Mouse (Mus musculus): ENCODE results near the gene Epb41l5. TPM values are rescaled to one million over a fixed set of nuclear protein-coding genes. Genes with fewer than 3 reads are reported as not detected.

Epb41l5 gene
- polyA plus RNA-seq (2015; fragmentation: Nextera tagmentation; extraction: Ambion mirVana): 25.5 and 27.4 TPM in 2 replicates

DNA sequence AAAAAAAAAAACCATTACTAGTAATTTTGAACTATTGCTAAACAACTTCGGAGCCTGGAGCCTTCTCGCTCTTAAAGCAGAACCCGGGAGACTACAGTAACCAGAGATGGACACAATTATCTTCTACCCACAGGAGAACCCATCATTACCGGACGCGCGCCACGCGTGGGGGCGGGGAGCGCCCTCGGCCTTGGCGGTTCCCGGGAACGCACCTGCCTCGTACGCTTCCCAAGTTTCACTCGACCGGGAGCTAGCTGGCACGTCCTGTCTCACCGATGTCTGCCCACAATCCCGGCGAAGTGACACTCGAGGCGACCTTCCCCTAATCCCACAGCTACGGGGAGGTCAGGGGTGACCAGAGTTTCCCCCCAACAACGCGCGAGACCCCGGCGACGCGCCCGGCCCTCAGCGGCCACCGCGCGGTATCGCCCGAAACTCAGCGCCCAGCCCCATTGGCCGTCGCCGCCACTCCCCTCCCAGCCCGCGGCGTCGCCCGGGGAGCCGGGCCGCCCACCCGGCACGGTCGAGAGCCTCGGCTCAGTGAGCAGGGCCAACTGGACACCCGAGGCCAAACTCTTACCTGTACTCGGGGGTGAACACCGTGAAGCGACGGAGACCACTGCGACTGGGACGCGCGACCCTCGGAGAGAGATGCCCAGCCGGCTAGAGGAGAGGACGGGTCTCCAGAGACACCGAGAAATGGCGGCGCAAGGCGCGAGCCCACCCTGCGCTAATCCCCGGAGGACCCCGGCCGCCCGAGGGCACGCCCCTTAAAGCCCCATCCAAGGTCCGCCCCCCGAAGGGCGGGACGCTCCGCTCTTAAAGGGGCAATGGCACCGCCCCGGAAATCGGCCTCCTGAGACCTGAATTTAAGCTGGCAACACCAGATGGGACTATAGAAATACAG lies at the start of gene Epb41l5:
Gene Epb41l5, minus strand, starts transcription at position 796 of the 907 bp plus-strand sequence.
- Histone ChIP-seq H3K9ac (replicated peaks) (peak within 1 kb of the TSS; percentile 76), H3K27me3 (ENCODE audit: insufficient read depth, low read length) (no peaks in the 10 kb centered on the region), H3K4me2 (ENCODE audit: low read depth, low read length) (peak within 1 kb of the TSS; percentile 96), H3K9me3 (ENCODE audit: low read length) (no peaks in the 10 kb centered on the region), H3K4me3 (ENCODE audit: low read depth, low read length) (peak within 1 kb of the TSS; percentile 83), H3K4me1 (ENCODE audit: insufficient read depth) (no peaks in the 10 kb centered on the region; the same call in 1 of the 2 replicates), H3K36me3 (replicated peaks; ENCODE audit: insufficient read depth, low read length) (no peaks in the 10 kb centered on the region), H3K27ac (ENCODE audit: low read depth) (peak within 1 kb of the TSS; percentile 96)
- WGBS (ENCODE audit: insufficient replicate concordance): 1% methylated on average over 85 of the region's 86 CpGs
- DNase-seq (peak; percentile 88), ATAC-seq (peak; percentile 96)
- no peak; the same call in 1 of the 2 replicates for TF ChIP-seq EP300 (IDR thresholded peaks at IDR 0.05; ENCODE audit: low read depth)
- TF ChIP-seq CTCF (IDR thresholded peaks at IDR 0.05; ENCODE audit: low read depth): no peak

DNA sequence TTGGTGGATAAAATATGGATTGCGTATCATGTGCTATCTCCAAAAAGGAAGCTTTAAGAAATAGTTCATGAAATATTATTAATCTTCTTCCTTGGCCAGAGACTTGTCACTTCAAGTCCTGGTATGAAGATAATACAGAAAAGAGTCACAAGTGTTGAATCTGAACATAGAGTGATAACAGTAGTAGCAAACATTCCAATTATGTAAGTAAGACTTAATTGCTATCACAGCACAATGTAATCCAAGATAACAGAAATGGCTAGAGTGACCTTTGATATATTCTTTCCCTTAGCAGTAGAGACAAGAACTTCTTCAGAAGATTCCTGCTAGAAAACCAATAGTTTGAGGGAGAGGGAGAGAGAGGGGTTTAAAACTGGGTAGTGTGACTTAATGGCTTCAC lies 48.1 kb upstream of the Epb41l5 start:
- TF ChIP-seq EP300 (IDR thresholded peaks at IDR 0.05; ENCODE audit: low read depth): no peak
- TF ChIP-seq CTCF (IDR thresholded peaks at IDR 0.05; ENCODE audit: low read depth): no peak
- 86% methylated on average over 1 of the region's 1 CpGs for WGBS (ENCODE audit: insufficient replicate concordance)
- Histone ChIP-seq H3K4me1 (ENCODE audit: insufficient read depth) (no peaks in the 10 kb centered on the region), H3K36me3 (replicated peaks; ENCODE audit: insufficient read depth, low read length) (no peaks in the 10 kb centered on the region), H3K27me3 (ENCODE audit: insufficient read depth, low read length) (no peaks in the 10 kb centered on the region), H3K4me3 (ENCODE audit: low read depth, low read length) (no peak overlapping the region), H3K9me3 (ENCODE audit: low read length) (no peaks in the 10 kb centered on the region), H3K9ac (replicated peaks) (no peak overlapping the region), H3K27ac (ENCODE audit: low read depth) (no peak overlapping the region), H3K4me2 (ENCODE audit: low read depth, low read length) (no peak overlapping the region)
- DNase-seq (no peak), ATAC-seq (no peak)

DNA sequence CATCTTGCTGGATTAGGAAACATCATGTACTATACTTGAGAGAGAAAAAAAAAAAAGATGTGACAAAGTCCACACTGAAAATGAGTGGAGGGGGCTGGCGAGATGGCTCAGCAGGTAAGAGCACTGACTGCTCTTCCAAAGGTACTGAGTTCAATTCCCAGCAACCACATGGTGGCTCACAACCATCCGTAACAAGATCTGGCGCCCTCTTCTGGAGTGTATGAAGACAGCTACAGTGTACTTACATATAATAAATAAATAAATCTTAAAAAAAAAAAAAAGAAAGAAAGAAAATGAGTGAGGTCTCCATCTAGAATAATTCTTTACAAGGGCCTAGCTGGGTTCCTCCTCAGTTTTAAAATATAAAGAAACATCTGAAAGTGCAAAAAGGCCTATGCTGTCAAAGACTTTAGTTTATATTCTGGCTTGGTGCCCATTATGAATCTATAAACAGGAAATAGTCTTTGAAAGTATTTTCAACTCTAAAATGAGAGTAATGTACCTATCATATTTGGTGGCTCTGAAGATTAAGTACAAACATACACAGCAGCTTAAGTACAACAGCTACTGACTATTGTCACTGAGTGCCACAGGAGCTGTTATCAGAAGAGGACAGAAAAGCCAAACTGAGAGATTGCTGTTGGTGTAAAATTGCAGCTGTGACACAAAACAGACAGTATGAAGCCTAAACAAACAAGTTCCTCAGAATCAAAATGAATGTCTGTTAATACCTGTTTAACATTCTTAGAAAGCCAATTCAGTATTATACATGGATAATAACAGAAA lies 37.2 kb upstream of the Epb41l5 start:
- DNase-seq (no peak), ATAC-seq (no peak)
- Histone ChIP-seq H3K27ac (ENCODE audit: low read depth) (no peak overlapping the region), H3K36me3 (replicated peaks; ENCODE audit: insufficient read depth, low read length) (peaks cover 3% of the 10 kb centered on the region; the same call in 1 of the 2 replicates), H3K4me3 (ENCODE audit: low read depth, low read length) (no peak overlapping the region), H3K4me2 (ENCODE audit: low read depth, low read length) (no peak overlapping the region), H3K4me1 (ENCODE audit: insufficient read depth) (no peaks in the 10 kb centered on the region), H3K9me3 (ENCODE audit: low read length) (no peaks in the 10 kb centered on the region), H3K9ac (replicated peaks) (no peak overlapping the region), H3K27me3 (ENCODE audit: insufficient read depth, low read length) (no peaks in the 10 kb centered on the region)
- TF ChIP-seq CTCF (IDR thresholded peaks at IDR 0.05; ENCODE audit: low read depth) (no peak), EP300 (IDR thresholded peaks at IDR 0.05; ENCODE audit: low read depth) (peak; percentile 58)
- WGBS (ENCODE audit: insufficient replicate concordance): 82% methylated on average over 3 of the region's 3 CpGs

DNA sequence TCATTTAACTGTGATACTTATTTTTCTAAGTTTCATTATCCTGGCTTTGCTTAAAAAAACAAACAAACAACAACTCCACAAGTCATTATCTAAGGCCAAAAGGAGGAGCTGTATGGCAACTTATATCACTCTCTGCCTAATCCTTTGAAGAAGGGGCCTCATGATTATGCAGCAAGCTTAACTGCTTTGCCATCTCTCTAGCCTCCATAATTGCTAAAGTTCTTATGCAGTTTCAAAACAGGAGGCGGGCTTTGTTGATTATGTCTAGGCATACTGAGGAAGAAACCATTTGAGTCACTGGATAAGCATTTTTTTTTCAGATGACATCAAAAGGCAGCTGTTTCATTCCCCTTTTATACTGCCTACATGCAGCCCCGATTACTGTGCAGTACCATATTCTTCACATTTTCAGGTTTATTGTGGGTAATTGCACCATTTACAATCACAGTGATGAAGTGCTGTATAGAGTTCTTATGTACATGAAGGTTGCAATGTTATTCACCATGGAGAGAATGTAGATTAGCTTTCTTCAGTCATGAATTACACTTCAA lies 32.9 kb upstream of the Epb41l5 start:
- no peaks in the 10 kb centered on the region for H3K4me1 ChIP-seq (ENCODE audit: insufficient read depth)
- WGBS (ENCODE audit: insufficient replicate concordance): 75% methylated on average over 2 of the region's 2 CpGs
- no peaks in the 10 kb centered on the region for H3K9me3 ChIP-seq (ENCODE audit: low read length)
- H3K36me3 ChIP-seq (replicated peaks; ENCODE audit: insufficient read depth, low read length): peaks cover 3% of the 10 kb centered on the region; the same call in 1 of the 2 replicates
- H3K4me2 ChIP-seq (ENCODE audit: low read depth, low read length): no peak overlapping the region
- TF ChIP-seq EP300 (IDR thresholded peaks at IDR 0.05; ENCODE audit: low read depth): no peak
- no peak for TF ChIP-seq CTCF (IDR thresholded peaks at IDR 0.05; ENCODE audit: low read depth)
- no peaks in the 10 kb centered on the region for H3K27me3 ChIP-seq (ENCODE audit: insufficient read depth, low read length)
- H3K27ac ChIP-seq (ENCODE audit: low read depth): no peak overlapping the region
- DNase-seq (no peak), ATAC-seq (no peak)
- no peak overlapping the region for H3K4me3 ChIP-seq (ENCODE audit: low read depth, low read length)
- no peak overlapping the region for H3K9ac ChIP-seq (replicated peaks)

DNA sequence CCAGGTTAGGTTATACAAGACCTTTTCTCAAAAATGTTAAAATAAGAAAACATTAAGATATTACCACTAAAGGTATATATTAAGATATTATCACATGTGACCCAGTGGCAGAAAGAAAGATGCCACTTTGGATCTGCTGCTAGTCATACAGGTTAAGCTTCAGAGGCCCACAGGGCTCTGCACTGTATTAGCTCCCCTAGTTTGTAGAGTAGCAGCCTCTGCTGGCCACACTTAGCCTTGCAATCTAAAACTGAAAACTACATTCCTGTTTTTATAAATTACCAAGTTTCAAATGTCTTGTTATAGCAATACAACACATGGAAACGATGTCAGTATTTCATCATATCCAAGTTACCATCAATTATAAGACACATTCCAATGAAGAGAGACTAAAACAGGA lies 26.2 kb upstream of the Epb41l5 start:
- Histone ChIP-seq H3K4me2 (ENCODE audit: low read depth, low read length) (no peak overlapping the region), H3K9ac (replicated peaks) (no peak overlapping the region), H3K4me3 (ENCODE audit: low read depth, low read length) (no peak overlapping the region), H3K27ac (ENCODE audit: low read depth) (no peak overlapping the region), H3K36me3 (replicated peaks; ENCODE audit: insufficient read depth, low read length) (no peaks in the 10 kb centered on the region; the same call in 1 of the 2 replicates), H3K27me3 (ENCODE audit: insufficient read depth, low read length) (no peaks in the 10 kb centered on the region), H3K9me3 (ENCODE audit: low read length) (no peaks in the 10 kb centered on the region), H3K4me1 (ENCODE audit: insufficient read depth) (no peaks in the 10 kb centered on the region)
- ATAC-seq (peak; percentile 62), DNase-seq (no peak)
- 67% methylated on average over 1 of the region's 1 CpGs for WGBS (ENCODE audit: insufficient replicate concordance)
- TF ChIP-seq CTCF (IDR thresholded peaks at IDR 0.05; ENCODE audit: low read depth) (peak; percentile 81), EP300 (IDR thresholded peaks at IDR 0.05; ENCODE audit: low read depth) (no peak)
